Mouse (Mus musculus): ENCODE measurements around the gene Nars2. TPM values are rescaled to one million over a fixed set of nuclear protein-coding genes. Genes with fewer than 3 reads are reported as not detected.

Gene Nars2
- 4.1 and 5.1 TPM in 2 replicates for polyA plus RNA-seq (2012; rRNA removed; ENCODE audit: low replicate concordance)

DNA sequence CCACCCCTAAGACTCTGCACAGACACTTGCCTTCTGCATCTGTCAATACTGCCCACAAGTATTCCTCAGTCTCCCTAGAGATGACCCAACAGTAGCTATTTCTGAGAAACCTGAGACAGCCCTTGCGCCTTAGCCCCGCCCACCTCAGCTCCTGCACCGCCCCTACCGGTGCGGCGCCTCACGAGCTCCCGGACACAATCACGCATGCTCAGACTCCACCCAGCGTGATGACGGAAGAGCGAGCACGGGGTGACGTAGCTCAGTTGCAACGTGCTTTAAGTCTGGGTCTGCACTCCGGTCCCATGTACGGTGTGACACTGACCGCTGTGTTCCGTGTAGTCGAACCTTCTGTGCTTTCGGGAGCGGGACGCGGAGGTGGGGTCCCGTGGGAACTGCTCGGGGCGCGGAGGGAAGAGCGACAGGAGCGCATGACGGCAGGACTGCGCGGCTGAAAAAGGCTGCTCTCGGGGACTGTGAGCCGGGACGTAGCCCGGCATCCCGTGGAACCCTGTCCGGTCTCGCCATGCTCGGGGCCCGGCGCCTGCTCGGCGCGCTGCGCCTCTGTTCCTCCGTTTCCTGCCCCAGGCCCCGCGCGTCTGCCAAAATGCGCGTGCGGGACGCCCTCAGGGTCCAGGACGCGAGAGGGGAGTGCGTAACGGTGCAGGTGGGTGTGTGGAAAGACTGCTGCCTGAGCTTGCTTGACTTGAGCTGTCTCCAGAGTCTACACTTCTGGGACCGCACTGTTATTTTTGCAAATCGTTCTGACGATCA lies at the start of gene Nars2:
TSS of gene Nars2 (plus strand) at position 225 of the 771 bp plus-strand sequence.

DNA sequence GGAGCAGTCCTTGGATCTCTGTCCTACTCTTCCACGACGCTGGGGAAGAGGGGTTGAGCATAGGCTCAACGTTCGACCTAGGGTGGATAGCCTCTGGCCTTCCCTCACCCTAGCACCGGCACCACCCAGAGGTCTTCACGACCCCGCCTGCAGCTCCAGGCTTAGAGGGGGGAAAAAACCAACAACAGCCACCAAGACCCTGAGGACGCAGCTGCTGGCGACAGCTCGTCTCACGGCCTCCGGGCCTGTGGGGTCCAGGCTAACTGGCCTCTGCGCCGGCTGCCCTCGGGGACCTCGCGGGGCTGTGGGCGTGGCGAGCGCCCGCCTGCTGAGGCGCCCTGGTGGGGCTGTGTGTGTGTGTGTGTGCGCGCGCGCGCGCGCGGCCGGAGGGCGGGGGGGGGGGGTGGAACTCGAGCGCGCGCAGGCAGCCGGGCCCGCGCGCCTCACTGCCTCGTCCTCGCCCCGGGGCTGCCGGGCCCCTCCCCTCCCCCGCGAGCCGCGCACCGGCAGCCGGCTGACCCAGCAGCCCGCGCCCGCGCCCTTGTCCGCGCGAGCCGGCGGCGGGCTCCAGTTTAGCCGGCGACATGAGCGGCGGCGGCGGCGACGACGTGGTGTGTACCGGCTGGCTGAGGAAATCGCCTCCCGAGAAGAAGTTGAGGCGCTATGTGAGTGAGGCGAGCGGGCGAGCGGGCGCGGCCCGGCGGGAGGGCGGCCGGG lies 130.1 kb downstream of the Nars2 start, which contains the start of gene Gab2:
TSS of gene Gab2 (plus strand) at position 345 of the 717 bp plus-strand sequence.

Other genes with a start within 250 kb of the Nars2 start
- 29.6 and 34.5 TPM in 2 replicates for gene Gab2, start 130.1 kb downstream of the Nars2 start, polyA plus RNA-seq (2012; rRNA removed; ENCODE audit: low replicate concordance)